Mouse (Mus musculus) MEL (cell line): ENCODE measurements around the gene Ndc1. TPM values are rescaled to one million over a fixed set of nuclear protein-coding genes. Genes with fewer than 3 reads are reported as not detected.

Source experiments
- DNase-seq: peaks from one replicate; pipeline ENCODE4 v3.0.0; 2011; ENCODE audit warnings: low read depth, low spot score
- H3K27ac ChIP-seq: 2 replicates; pipeline ENCODE4 v1.5.1; 2012; ENCODE audit warnings: low read depth, mild to moderate bottlenecking, control low read depth, low read length, moderate library complexity; ENCODE audit not compliant: control insufficient read depth
- H3K27me3 ChIP-seq, 2 experiments: fragments of 150-350 bp in 1 of 2; sonication (generic) in 1 of 2; 2 replicates each; pipeline ENCODE4 v1.6.1; 2012; ENCODE audit warnings: low read length in 2 of 2, mild to moderate bottlenecking in 2 of 2, improper control_type of control experiment in 1 of 2, moderate library complexity in 1 of 2; ENCODE audit not compliant: insufficient read depth in 2 of 2, control insufficient read depth in 1 of 2
- H3K36me3 ChIP-seq, 2 experiments: 2 replicates each; pipeline ENCODE4 v1.6.1; 2012 to 2014; ENCODE audit warnings: low read length in 2 of 2, improper control_type of control experiment in 1 of 2, inconsistent platforms in 1 of 2, mild to moderate bottlenecking in 1 of 2; ENCODE audit not compliant: insufficient read depth in 2 of 2, control insufficient read depth in 1 of 2
- H3K4me1 ChIP-seq, 2 experiments: fragments of 150-350 bp in 1 of 2; sonication (generic) in 1 of 2; 2 replicates each; pipeline ENCODE4 v1.6.1; 2012; ENCODE audit warnings: low read length in 2 of 2, improper control_type of control experiment in 1 of 2, mild to moderate bottlenecking in 1 of 2; ENCODE audit not compliant: insufficient read depth in 2 of 2, control insufficient read depth in 1 of 2
- H3K4me3 ChIP-seq, 2 experiments: fragments of 150-350 bp in 1 of 2; sonication (generic) in 1 of 2; 2 replicates each; pipeline ENCODE4 v1.5.1; 2012; ENCODE audit warnings: low read depth in 2 of 2, low read length in 2 of 2, mild to moderate bottlenecking in 2 of 2, moderate library complexity in 2 of 2, control low read depth in 1 of 2, improper control_type of control experiment in 1 of 2; ENCODE audit not compliant: control insufficient read depth in 1 of 2, insufficient read depth in 1 of 2
- H3K79me2 ChIP-seq: 2 replicates; pipeline ENCODE4 v1.6.1; 2012; ENCODE audit warnings: mild to moderate bottlenecking, low read length, moderate library complexity; ENCODE audit not compliant: control insufficient read depth, poor library complexity, insufficient read depth
- H3K9ac ChIP-seq: 2 replicates; pipeline ENCODE4 v1.6.1; 2012; ENCODE audit warnings: low read depth, mild to moderate bottlenecking, control low read depth, low read length, moderate library complexity; ENCODE audit not compliant: control insufficient read depth, poor library complexity, severe bottlenecking
- H3K9me3 ChIP-seq: fragments of 150-350 bp; sonication (generic); replicated peaks from 2 replicates; pipeline ENCODE4 v1.6.1; 2012; ENCODE audit warnings: mild to moderate bottlenecking, low read length, improper control_type of control experiment, moderate library complexity; ENCODE audit not compliant: insufficient read depth
- BHLHE40 ChIP-seq: IDR thresholded peaks from 2 replicates; pipeline ENCODE4 v1.6.1; 2012; ENCODE audit warnings: low read depth, mild to moderate bottlenecking, inconsistent platforms, low read length, improper control_type of control experiment, borderline replicate concordance
- CHD1 ChIP-seq: IDR thresholded peaks from 2 replicates; pipeline ENCODE4 v1.6.1; 2012; ENCODE audit warnings: low read depth, mild to moderate bottlenecking, inconsistent platforms, low read length, improper control_type of control experiment
- CHD2 ChIP-seq: IDR thresholded peaks from 2 replicates; pipeline ENCODE4 v1.6.1; 2011; ENCODE audit warnings: low read length, improper control_type of control experiment
- CTCF ChIP-seq, 3 experiments: IDR thresholded peaks in 2 of 3; conservative IDR thresholded peaks in 1 of 3; 2 replicates each; pipeline ENCODE4 v1.5.1; 2011 to 2012; ENCODE audit warnings: low read length in 3 of 3, low read depth in 2 of 3, mild to moderate bottlenecking in 2 of 3, improper control_type of control experiment in 1 of 3, inconsistent platforms in 1 of 3, mixed read lengths in 1 of 3, moderate library complexity in 1 of 3; ENCODE audit not compliant: control insufficient read depth in 1 of 3, insufficient read depth in 1 of 3, poor library complexity in 1 of 3, severe bottlenecking in 1 of 3
- E2F4 ChIP-seq: IDR thresholded peaks from 2 replicates; pipeline ENCODE4 v1.6.1; 2011; ENCODE audit warnings: low read depth, low read length, improper control_type of control experiment, borderline replicate concordance
- ETS1 ChIP-seq: IDR thresholded peaks from 2 replicates; pipeline ENCODE4 v1.6.1; 2012; ENCODE audit warnings: low read depth, mild to moderate bottlenecking, inconsistent platforms, low read length, improper control_type of control experiment, moderate library complexity
- GABPA ChIP-seq: IDR thresholded peaks from 2 replicates; pipeline ENCODE4 v1.6.1; 2012; ENCODE audit warnings: low read depth, mild to moderate bottlenecking, inconsistent platforms, low read length, improper control_type of control experiment, moderate library complexity
- MAFK ChIP-seq: IDR thresholded peaks from 2 replicates; pipeline ENCODE4 v1.6.1; 2011; ENCODE audit warnings: low read depth, mild to moderate bottlenecking, low read length, improper control_type of control experiment, borderline replicate concordance
- MAX ChIP-seq: IDR thresholded peaks from 2 replicates; pipeline ENCODE4 v1.6.1; 2011; ENCODE audit warnings: low read length, improper control_type of control experiment
- MAZ ChIP-seq: IDR thresholded peaks from 2 replicates; pipeline ENCODE4 v1.6.1; 2012; ENCODE audit warnings: low read depth, mild to moderate bottlenecking, inconsistent platforms, low read length, improper control_type of control experiment
- MXI1 ChIP-seq: IDR thresholded peaks from 2 replicates; pipeline ENCODE4 v1.6.1; 2011; ENCODE audit warnings: mild to moderate bottlenecking, low read depth, low read length, improper control_type of control experiment
- NELFE ChIP-seq: IDR thresholded peaks from 2 replicates; pipeline ENCODE4 v1.6.1; 2011; ENCODE audit warnings: low read depth, low read length, improper control_type of control experiment
- NRF1 ChIP-seq: IDR thresholded peaks from 2 replicates; pipeline ENCODE4 v1.6.1; 2014; ENCODE audit warnings: low read depth, mild to moderate bottlenecking, inconsistent platforms, low read length, improper control_type of control experiment, moderate library complexity; ENCODE audit not compliant: poor library complexity, insufficient read depth, severe bottlenecking
- POLR2A ChIP-seq, 2 experiments: IDR thresholded peaks; 2 replicates each; pipeline ENCODE4 v1.6.1; 2011 to 2012; ENCODE audit warnings: low read length in 2 of 2, mild to moderate bottlenecking in 2 of 2, control low read depth in 1 of 2, improper control_type of control experiment in 1 of 2, low read depth in 1 of 2, moderate library complexity in 1 of 2; ENCODE audit not compliant: control insufficient read depth in 1 of 2, insufficient read depth in 1 of 2, poor library complexity in 1 of 2
- POLR2AphosphoS5 ChIP-seq: IDR thresholded peaks from 2 replicates; pipeline ENCODE4 v1.6.1; 2012; ENCODE audit warnings: low read depth, borderline replicate concordance, mild to moderate bottlenecking, inconsistent platforms, low read length, moderate library complexity, mixed read lengths
- RCOR1 ChIP-seq: IDR thresholded peaks from 2 replicates; pipeline ENCODE4 v1.6.1; 2012; ENCODE audit warnings: low read depth, mild to moderate bottlenecking, inconsistent platforms, low read length, improper control_type of control experiment
- SMC3 ChIP-seq: IDR thresholded peaks from 2 replicates; pipeline ENCODE4 v1.6.1; 2011; ENCODE audit warnings: low read depth, low read length, improper control_type of control experiment
- USF2 ChIP-seq, 2 experiments: IDR thresholded peaks; 2 replicates each; pipeline ENCODE4 v1.6.1; 2011 to 2012; ENCODE audit warnings: improper control_type of control experiment in 2 of 2, low read length in 2 of 2, borderline replicate concordance in 1 of 2, inconsistent platforms in 1 of 2, low read depth in 1 of 2, mild to moderate bottlenecking in 1 of 2; ENCODE audit not compliant: insufficient read depth in 1 of 2
- ZC3H11A ChIP-seq: IDR thresholded peaks from 2 replicates; pipeline ENCODE4 v1.6.1; 2012; ENCODE audit warnings: low read depth, mild to moderate bottlenecking, inconsistent platforms, low read length, improper control_type of control experiment
- ZMIZ1 ChIP-seq: IDR thresholded peaks from 2 replicates; pipeline ENCODE4 v1.6.1; 2012; ENCODE audit warnings: low read depth, mild to moderate bottlenecking, inconsistent platforms, low read length, improper control_type of control experiment, moderate library complexity
- ZNF384 ChIP-seq: IDR thresholded peaks from 2 replicates; pipeline ENCODE4 v1.6.1; 2012; ENCODE audit warnings: low read depth, mild to moderate bottlenecking, inconsistent platforms, low read length, improper control_type of control experiment
- polyA plus RNA-seq, 2 experiments: library from polyadenylated mRNA; stranded (reverse) in 1 of 2; unstranded in 1 of 2; fragments of >175 nt in 1 of 2; fragments of >200 nt in 1 of 2; gene quantifications; 2 replicates each; pipeline versions ENCODE4 v1.2.1 to v1.2.4; 2012; ENCODE audit warnings: low replicate concordance in 2 of 2, low read depth in 1 of 2; ENCODE audit not compliant: insufficient read length in 2 of 2, insufficient read depth in 1 of 2, missing spikeins in 1 of 2
- total RNA-seq: library from RNA; depleted of rRNA; stranded (reverse); fragments of 300-350 nt; gene quantifications from 2 replicates; pipeline ENCODE4 v1.2.3, GENCODE M21; 2012

The Ndc1 gene
- total and polyA plus RNA-seq, 3 experiments = 54.0 to 274 (median 57.2) TPM

GRCm38 (mm10) chr4:107426631-107427030 lies 59.0 kb downstream of the Ndc1 start:
- Histone ChIP-seq H3K4me3 (no peak overlapping the region), H3K79me2 (no peaks in the 10 kb centered on the region), H3K9me3 (no peaks in the 10 kb centered on the region), H3K27ac (no peak overlapping the region), H3K4me1 (no peaks in the 10 kb centered on the region), H3K9ac (no peak overlapping the region), H3K27me3 (no peaks in the 10 kb centered on the region), H3K36me3 (no peaks in the 10 kb centered on the region)
- DNase-seq = no peak
- TF ChIP-seq ZNF384 = no peak
- TF ChIP-seq MAZ = no peak
- no peak for TF ChIP-seq GABPA
- TF ChIP-seq MXI1 = no peak
- no peak for TF ChIP-seq ZMIZ1
- no peak for TF ChIP-seq POLR2A (IDR thresholded peaks at IDR 0.05; ENCODE audit: control insufficient read depth in 1 of 2, insufficient read depth in 1 of 2, low read depth in 1 of 2, low read length in 2 of 2, poor library complexity in 1 of 2)
- no peak for TF ChIP-seq POLR2AphosphoS5
- no peak for TF ChIP-seq E2F4
- TF ChIP-seq MAFK = no peak
- no peak for TF ChIP-seq MAX
- no peak for TF ChIP-seq USF2 (IDR thresholded peaks at IDR 0.05; ENCODE audit: borderline replicate concordance in 1 of 2, insufficient read depth in 1 of 2, low read depth in 1 of 2, low read length in 2 of 2)
- no peak for TF ChIP-seq RCOR1
- TF ChIP-seq CHD1 = no peak
- TF ChIP-seq CHD2 = no peak
- TF ChIP-seq NELFE = no peak
- TF ChIP-seq ZC3H11A = no peak
- no peak for TF ChIP-seq ETS1
- no peak for TF ChIP-seq BHLHE40
- no peak for TF ChIP-seq NRF1
- TF ChIP-seq CTCF (IDR thresholded peaks at IDR 0.05 in 2 of 3, conservative IDR thresholded peaks at IDR 0.05 in 1 of 3; ENCODE audit: control insufficient read depth in 1 of 3, insufficient read depth in 1 of 3, low read depth in 2 of 3, low read length in 3 of 3, poor library complexity in 1 of 3, severe bottlenecking in 1 of 3) = no peak

- H3K9ac ChIP-seq = no peak overlapping the region
- H3K27me3 ChIP-seq = peaks cover 0 to 3% of the 10 kb centered on the region in 2 experiments; a peak in 3 of 4 replicates
- DNase-seq = no peak
- H3K27ac ChIP-seq = no peak overlapping the region
- no peak overlapping the region for H3K4me3 ChIP-seq
- no peaks in the 10 kb centered on the region for H3K79me2 ChIP-seq
- no peaks in the 10 kb centered on the region for H3K9me3 ChIP-seq
- no peaks in the 10 kb centered on the region for H3K4me1 ChIP-seq
- no peaks in the 10 kb centered on the region for H3K36me3 ChIP-seq
- TF ChIP-seq E2F4 = no peak
- no peak for TF ChIP-seq SMC3
Measured at GRCm38 (mm10) chr4:107432717-107433116, 65.1 kb downstream of the Ndc1 start.
